Mouse (Mus musculus): ENCODE measurements around the gene Nudt9. TPM values are rescaled to one million over a fixed set of nuclear protein-coding genes. Genes with fewer than 3 reads are reported as not detected.
A peak's percentile ranks its signal among the peaks of the same experiment; 100 is the strongest.

Gene Nudt9
- polyA plus RNA-seq, 1 experiment from 2014 or later = 57.0 TPM

- Histone ChIP-seq H3K9me3 (no peaks in the 10 kb centered on the region), H3K36me3 (no peaks in the 10 kb centered on the region), H3K4me2 (no peak overlapping the region), H3K27ac (no peak overlapping the region), H3K4me1 (no peaks in the 10 kb centered on the region), H3K9ac (no peak overlapping the region), H3K4me3 (no peak overlapping the region), H3K27me3 (no peaks in the 10 kb centered on the region)
- ATAC-seq (ENCODE audit: insufficient number of reproducible peaks, low FRiP score, low TSS enrichment, low read depth) = no peak
- WGBS = 63% methylated on average over 2 of the region's 2 CpGs
Measured at GRCm38 (mm10) chr5:104089751-104090150, 43.6 kb downstream of the Nudt9 start.

- Histone ChIP-seq H3K27ac (peak overlapping the region; percentile 58), H3K4me1 (peaks cover 9% of the 10 kb centered on the region; the same call in 1 of the 2 replicates), H3K9ac (no peak overlapping the region), H3K27me3 (no peaks in the 10 kb centered on the region), H3K4me2 (no peak overlapping the region), H3K9me3 (no peaks in the 10 kb centered on the region), H3K36me3 (no peaks in the 10 kb centered on the region), H3K4me3 (no peak overlapping the region)
- 53% methylated on average over 11 of the region's 11 CpGs for WGBS
- ATAC-seq (ENCODE audit: insufficient number of reproducible peaks, low FRiP score, low TSS enrichment, low read depth) = no peak
Measured at GRCm38 (mm10) chr5:104095416-104096077, 49.4 kb downstream of the Nudt9 start.

- H3K4me2 ChIP-seq = no peak overlapping the region
- peaks cover 9% of the 10 kb centered on the region; the same call in 1 of the 2 replicates for H3K4me1 ChIP-seq
- 37% methylated on average over 16 of the region's 16 CpGs for WGBS
- no peaks in the 10 kb centered on the region for H3K27me3 ChIP-seq
- peak overlapping the region; percentile 58 for H3K27ac ChIP-seq
- no peak overlapping the region for H3K9ac ChIP-seq
- H3K36me3 ChIP-seq = no peaks in the 10 kb centered on the region
- H3K4me3 ChIP-seq = no peak overlapping the region
- ATAC-seq (ENCODE audit: insufficient number of reproducible peaks, low FRiP score, low TSS enrichment, low read depth) = no peak
- H3K9me3 ChIP-seq = no peaks in the 10 kb centered on the region
Measured at GRCm38 (mm10) chr5:104096078-104096938, 50.2 kb downstream of the Nudt9 start.

- Histone ChIP-seq H3K4me3 (no peak overlapping the region), H3K36me3 (no peaks in the 10 kb centered on the region), H3K27ac (no peak overlapping the region), H3K27me3 (no peaks in the 10 kb centered on the region), H3K9ac (no peak overlapping the region), H3K4me2 (no peak overlapping the region), H3K9me3 (no peaks in the 10 kb centered on the region), H3K4me1 (0 out of 2 replicates have a peak, but pooled peaks cover 2% of the 10 kb centered on the region)
- no peak for ATAC-seq (ENCODE audit: insufficient number of reproducible peaks, low FRiP score, low TSS enrichment, low read depth)
- WGBS = 28% methylated on average over 10 of the region's 10 CpGs
Measured at GRCm38 (mm10) chr5:104101678-104102531, 55.8 kb downstream of the Nudt9 start.

GRCm38 (mm10) chr5:104103171-104103570 lies 57.1 kb downstream of the Nudt9 start:
- 63% methylated on average over 4 of the region's 4 CpGs for WGBS
- Histone ChIP-seq H3K4me1 (peaks cover 4% of the 10 kb centered on the region; the same call in 1 of the 2 replicates), H3K27ac (no peak overlapping the region), H3K4me3 (no peak overlapping the region), H3K27me3 (no peaks in the 10 kb centered on the region), H3K4me2 (no peak overlapping the region), H3K36me3 (no peaks in the 10 kb centered on the region), H3K9me3 (no peaks in the 10 kb centered on the region), H3K9ac (no peak overlapping the region)
- no peak for ATAC-seq (ENCODE audit: insufficient number of reproducible peaks, low FRiP score, low TSS enrichment, low read depth)

GRCm38 (mm10) chr5:104104111-104104510 lies 58.0 kb downstream of the Nudt9 start:
- no peak overlapping the region for H3K9ac ChIP-seq
- H3K27me3 ChIP-seq = no peaks in the 10 kb centered on the region
- peaks cover 14% of the 10 kb centered on the region for H3K4me1 ChIP-seq
- no peaks in the 10 kb centered on the region for H3K36me3 ChIP-seq
- no peak overlapping the region for H3K27ac ChIP-seq
- 73% methylated on average over 2 of the region's 2 CpGs for WGBS
- no peak overlapping the region for H3K4me3 ChIP-seq
- no peaks in the 10 kb centered on the region for H3K9me3 ChIP-seq
- H3K4me2 ChIP-seq = no peak overlapping the region
- ATAC-seq (ENCODE audit: insufficient number of reproducible peaks, low FRiP score, low TSS enrichment, low read depth) = no peak

GRCm38 (mm10) chr5:104108127-104108875 lies 62.2 kb downstream of the Nudt9 start:
- ATAC-seq (ENCODE audit: insufficient number of reproducible peaks, low FRiP score, low TSS enrichment, low read depth) = peak; percentile 16; the same call in 1 of the 2 replicates
- no peaks in the 10 kb centered on the region for H3K27me3 ChIP-seq
- H3K27ac ChIP-seq = peak overlapping the region; percentile 33; the same call in 1 of the 2 replicates
- peak overlapping the region; percentile 39; the same call in 1 of the 2 replicates for H3K4me2 ChIP-seq
- H3K36me3 ChIP-seq = no peaks in the 10 kb centered on the region
- H3K4me1 ChIP-seq = peaks cover 34% of the 10 kb centered on the region
- H3K9me3 ChIP-seq = no peaks in the 10 kb centered on the region
- 39% methylated on average over 11 of the region's 11 CpGs for WGBS
- no peak overlapping the region for H3K9ac ChIP-seq
- 0 out of 2 replicates have a peak overlapping the region, but pooled peaks have one; percentile 14 for H3K4me3 ChIP-seq

- Histone ChIP-seq H3K4me2 (peak overlapping the region; percentile 39), H3K36me3 (no peaks in the 10 kb centered on the region), H3K9me3 (no peaks in the 10 kb centered on the region), H3K4me1 (peaks cover 41% of the 10 kb centered on the region), H3K9ac (no peak overlapping the region), H3K27ac (peak overlapping the region; percentile 33; the same call in 1 of the 2 replicates), H3K27me3 (no peaks in the 10 kb centered on the region), H3K4me3 (peak overlapping the region; percentile 14; the same call in 1 of the 2 replicates)
- 14% methylated on average over 18 of the region's 18 CpGs for WGBS
- ATAC-seq (ENCODE audit: insufficient number of reproducible peaks, low FRiP score, low TSS enrichment, low read depth) = no peak
Measured at GRCm38 (mm10) chr5:104108879-104109369, 62.8 kb downstream of the Nudt9 start.

- H3K4me2 ChIP-seq = no peak overlapping the region
- no peak overlapping the region for H3K9ac ChIP-seq
Measured at GRCm38 (mm10) chr5:104109516-104109915, 63.4 kb downstream of the Nudt9 start.

GRCm38 (mm10) chr5:104110171-104110920 lies 64.2 kb downstream of the Nudt9 start:
- no peaks in the 10 kb centered on the region for H3K9me3 ChIP-seq
- 49% methylated on average over 9 of the region's 9 CpGs for WGBS
- H3K27me3 ChIP-seq = no peaks in the 10 kb centered on the region
- no peak overlapping the region for H3K4me2 ChIP-seq
- no peak for ATAC-seq (ENCODE audit: insufficient number of reproducible peaks, low FRiP score, low TSS enrichment, low read depth)
- H3K4me1 ChIP-seq = peaks cover 49% of the 10 kb centered on the region
- H3K4me3 ChIP-seq = no peak overlapping the region
- no peak overlapping the region for H3K27ac ChIP-seq
- no peaks in the 10 kb centered on the region for H3K36me3 ChIP-seq
- H3K9ac ChIP-seq = no peak overlapping the region

More at GRCm38 (mm10) chr5:104109516-104109915, 63.4 kb downstream of the Nudt9 start:
- no peak overlapping the region for H3K4me3 ChIP-seq
- no peak overlapping the region for H3K27ac ChIP-seq
- no peaks in the 10 kb centered on the region for H3K27me3 ChIP-seq
- peaks cover 42% of the 10 kb centered on the region for H3K4me1 ChIP-seq
- 38% methylated on average over 3 of the region's 3 CpGs for WGBS
- no peaks in the 10 kb centered on the region for H3K36me3 ChIP-seq
- H3K9me3 ChIP-seq = no peaks in the 10 kb centered on the region
- no peak for ATAC-seq (ENCODE audit: insufficient number of reproducible peaks, low FRiP score, low TSS enrichment, low read depth)

Measured in limb, embryonic 15.5 days (tissue).